Mouse (Mus musculus): ENCODE data around the gene Agtrap.

The Agtrap gene

DNA sequence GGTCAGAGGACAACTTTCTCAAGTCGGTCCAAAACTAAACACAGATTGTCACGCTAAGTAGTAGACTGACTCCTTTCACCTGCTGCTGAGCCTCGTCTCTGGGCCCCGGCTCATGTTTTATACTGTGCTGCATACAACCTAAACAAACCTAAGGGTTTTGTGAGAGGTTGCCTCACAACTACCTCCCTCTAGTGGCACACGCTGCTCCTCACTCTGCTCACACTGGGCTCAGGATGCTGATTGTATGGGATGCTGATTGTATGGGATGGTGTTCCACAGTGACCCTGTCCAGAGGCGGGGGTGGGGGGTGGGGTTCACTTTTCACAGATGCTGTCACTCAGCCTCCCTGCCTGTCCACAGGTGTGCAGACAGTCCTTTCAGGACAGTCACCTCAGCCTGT, 8.6 kb downstream of the Agtrap start:
- no peak for DNase-seq (ENCODE audit: low spot score in 2 of 2)

DNA sequence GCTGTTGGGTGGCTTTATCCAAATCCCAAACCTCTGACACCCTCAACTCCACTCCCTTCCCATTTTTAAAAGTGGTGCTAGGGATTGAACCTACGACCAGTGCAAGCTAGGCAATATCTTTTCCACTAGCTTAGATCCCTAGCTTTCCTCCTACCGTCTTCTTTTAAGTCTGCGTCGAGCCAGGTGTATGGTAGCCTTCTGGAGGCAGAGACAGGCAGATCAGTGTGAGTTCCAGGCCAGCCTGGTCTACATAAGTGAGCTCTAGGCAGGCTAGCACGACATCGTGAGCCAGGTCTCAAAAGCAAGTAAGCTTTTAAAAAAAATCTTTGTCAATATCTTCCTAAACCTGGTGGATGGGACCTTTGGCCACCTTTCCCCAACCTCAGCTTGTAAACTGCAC, 11.9 kb downstream of the Agtrap start:
- no peak for DNase-seq (ENCODE audit: low spot score in 2 of 2)

DNA sequence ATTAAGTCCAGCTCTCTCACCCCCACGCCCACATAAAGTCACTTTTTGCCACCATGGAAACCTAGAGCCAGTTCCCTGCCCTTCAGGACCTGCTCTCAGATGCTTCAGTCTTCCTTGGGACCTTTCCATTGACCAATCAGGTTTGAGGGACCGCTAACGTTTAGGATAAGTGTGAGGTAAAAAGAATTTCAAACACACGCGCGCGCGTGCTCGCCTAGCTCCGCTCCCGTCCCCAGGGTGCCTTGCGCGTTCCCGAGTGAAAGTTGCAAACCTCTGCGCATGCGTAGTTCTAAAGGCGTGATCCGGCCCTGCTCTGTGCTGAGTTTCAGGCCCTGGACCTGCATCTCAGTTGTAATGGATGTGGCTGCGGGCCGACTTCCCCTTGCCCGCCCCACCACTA, 12.6 kb downstream of the Agtrap start:
- peak; percentile 34 to 46 for DNase-seq (ENCODE audit: low spot score in 2 of 2)

DNA sequence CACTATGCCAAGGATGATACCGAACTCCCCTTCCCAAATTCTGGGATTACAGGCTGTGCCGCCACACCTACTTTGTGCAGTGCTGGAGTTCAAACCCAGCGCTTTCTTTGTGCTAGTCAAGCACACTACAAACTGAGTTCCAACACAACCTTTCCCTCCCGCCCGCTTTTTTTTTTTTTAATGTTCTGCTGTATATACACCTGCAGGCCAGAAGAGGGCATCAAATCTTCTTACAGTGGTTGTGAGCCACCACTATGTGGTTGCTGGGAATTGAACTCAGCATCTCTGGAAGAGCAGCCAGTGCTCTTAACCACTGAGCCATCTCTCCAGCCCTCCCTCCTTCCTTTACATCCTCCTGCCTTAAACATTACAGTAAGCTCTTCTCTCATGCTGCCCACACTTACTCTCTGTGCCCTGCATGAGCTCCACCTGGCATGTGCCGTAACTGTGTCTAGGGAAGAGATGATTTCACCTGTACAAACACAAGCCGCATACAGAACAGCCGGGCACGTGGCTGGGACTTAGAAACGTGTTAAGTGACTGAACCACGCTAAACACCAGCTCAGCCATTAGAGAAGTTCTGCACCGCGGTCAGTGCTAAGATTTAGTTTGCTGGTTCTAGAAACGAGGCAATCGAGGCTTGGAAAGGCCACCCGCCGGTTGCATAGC, 13.2 kb downstream of the Agtrap start:
- DNase-seq (ENCODE audit: low spot score in 2 of 2) = no peak

DNA sequence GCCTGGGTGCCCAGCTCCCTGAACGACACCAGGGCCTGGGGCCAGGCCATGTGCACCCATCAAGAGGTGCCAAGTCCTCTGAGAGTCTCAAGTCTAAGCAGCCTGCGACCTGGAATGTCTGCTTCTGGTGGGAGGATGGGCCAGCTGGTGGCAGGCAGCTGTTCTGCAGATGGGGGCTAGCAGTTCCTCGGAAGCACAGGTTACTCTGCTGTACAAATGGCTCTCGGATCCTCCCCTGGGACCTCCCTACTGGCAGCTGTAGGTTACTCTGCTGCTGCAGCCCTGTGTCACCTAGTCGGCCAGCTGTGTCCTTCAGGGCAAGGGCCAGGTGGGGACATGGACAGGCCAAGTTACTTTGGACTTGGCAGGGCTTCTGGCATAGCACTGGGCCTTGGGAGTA, 16.3 kb downstream of the Agtrap start:
- DNase-seq (ENCODE audit: low spot score in 2 of 2) = no peak

DNA sequence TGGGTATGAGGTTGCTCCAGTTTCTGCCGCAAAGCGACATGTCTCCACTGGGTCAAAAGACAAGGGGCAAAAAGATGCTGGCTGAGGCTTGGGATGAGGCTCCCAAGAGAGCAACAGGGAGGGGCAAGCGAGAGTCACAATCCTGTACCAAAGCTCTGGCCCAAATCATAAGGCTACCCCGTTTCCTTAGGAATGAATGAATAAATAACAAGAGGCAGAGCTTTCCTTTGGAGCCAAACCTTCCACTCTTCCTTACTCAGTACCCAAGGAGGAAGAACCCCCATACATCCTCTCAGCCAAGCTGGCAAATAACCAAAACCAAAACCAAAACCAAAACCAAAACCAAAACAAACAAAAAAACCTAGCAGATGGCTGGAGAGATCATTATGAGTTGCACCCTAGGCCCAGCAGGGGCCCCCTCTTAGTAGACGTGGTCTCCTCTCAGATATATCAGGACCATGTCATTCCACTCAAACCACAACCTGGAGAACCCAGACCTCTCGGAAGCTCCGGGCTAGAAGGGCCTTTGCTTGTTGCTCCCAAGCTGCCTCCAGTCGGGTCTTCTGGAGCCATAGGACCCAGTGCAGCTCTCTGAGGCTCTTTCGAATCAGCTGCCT, 18.1 kb downstream of the Agtrap start:
- DNase-seq (ENCODE audit: low spot score in 2 of 2) = no peak

DNA sequence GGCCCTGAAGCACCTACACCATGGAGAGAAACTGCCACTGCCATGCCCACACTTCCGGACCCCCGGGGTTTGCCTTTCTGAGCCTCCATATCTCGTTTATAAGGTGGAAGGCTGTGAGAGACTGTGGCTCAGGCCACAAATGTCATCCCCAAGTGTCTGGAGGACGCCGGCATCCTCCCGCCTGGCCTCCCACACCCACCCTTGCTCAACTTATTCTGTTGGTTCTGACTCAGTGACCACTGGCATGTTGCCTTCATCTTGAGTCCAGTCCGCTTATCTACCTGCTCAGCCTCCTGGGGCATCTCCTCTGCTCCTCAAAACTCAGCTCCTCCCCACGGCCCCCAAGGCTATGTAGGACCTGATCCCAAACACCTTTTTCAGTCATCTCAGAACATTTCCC, 20.5 kb downstream of the Agtrap start:
- no peak for DNase-seq (ENCODE audit: low spot score in 2 of 2)

DNA sequence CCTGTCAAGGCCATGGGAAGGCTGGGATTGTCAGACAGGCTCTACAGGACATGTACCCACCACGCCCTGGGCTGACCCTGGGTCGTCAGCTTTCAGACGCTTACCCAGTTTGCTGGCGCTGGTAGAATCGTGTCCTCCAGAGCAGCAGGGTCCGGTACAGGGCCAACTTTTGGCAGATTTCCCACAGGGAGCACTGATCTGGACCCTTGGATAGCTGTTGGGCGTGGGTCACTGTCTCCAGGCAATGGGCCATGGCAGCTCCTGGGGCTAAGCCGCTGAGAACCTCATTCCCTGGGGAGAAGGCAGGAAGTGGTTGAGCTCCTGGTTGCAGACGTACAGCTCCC, 21.5 kb downstream of the Agtrap start:
- no peak for DNase-seq (ENCODE audit: low spot score in 2 of 2)

DNA sequence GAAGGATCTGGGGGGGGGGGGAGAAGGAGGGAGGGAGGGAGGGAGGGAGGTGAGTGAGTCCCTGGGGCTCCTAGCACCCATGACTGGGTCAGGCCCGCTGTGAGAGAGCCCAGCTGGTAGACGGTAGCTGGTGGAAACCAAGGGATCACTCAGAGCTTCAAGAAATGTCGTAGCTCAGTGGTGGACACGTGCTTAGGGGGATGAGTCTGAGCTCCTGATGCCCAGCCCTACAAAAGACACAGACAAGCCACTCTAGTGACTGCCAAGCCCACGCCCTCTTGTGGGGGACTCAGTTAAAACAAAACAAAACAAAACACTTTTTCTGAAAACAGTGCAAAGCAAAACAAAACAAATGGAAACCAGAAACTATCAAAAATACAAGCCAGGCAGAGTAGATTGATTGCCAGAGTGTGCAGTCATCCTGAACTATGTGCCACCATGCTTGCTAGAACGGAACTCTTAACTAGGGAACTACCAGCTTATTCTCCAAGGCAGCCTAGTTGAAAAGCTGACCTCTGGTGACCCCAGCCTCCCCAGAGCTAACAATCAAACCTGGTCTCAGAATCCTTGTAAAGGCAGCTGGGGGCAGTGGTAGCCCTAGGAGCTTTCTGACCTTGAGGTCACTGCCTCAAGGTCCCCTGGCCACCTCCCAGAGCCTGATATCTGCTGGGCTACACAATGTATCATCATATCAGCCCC, 22.0 kb downstream of the Agtrap start:
- DNase-seq (ENCODE audit: low spot score in 2 of 2) = no peak

DNA sequence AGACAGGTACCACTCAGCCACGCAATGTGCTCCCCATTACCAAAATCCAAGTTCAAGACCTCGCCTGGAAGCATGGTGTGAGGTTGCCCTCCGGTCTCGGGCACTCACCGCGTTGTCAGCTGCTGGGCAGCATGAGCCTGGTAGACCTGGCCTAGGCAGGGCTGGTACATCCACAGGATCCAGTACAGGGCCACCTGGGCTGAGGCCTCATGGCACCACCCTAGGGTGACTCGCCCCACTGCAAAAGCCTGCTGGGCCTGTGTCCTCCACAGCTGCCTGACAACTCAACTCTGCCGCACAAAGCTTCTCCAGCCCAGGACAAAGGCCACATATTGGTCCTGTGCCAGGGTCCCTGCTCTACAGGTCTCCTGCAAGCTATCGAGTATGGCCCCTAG, 26.7 kb downstream of the Agtrap start:
- no peak for DNase-seq (ENCODE audit: low spot score in 2 of 2)

DNA sequence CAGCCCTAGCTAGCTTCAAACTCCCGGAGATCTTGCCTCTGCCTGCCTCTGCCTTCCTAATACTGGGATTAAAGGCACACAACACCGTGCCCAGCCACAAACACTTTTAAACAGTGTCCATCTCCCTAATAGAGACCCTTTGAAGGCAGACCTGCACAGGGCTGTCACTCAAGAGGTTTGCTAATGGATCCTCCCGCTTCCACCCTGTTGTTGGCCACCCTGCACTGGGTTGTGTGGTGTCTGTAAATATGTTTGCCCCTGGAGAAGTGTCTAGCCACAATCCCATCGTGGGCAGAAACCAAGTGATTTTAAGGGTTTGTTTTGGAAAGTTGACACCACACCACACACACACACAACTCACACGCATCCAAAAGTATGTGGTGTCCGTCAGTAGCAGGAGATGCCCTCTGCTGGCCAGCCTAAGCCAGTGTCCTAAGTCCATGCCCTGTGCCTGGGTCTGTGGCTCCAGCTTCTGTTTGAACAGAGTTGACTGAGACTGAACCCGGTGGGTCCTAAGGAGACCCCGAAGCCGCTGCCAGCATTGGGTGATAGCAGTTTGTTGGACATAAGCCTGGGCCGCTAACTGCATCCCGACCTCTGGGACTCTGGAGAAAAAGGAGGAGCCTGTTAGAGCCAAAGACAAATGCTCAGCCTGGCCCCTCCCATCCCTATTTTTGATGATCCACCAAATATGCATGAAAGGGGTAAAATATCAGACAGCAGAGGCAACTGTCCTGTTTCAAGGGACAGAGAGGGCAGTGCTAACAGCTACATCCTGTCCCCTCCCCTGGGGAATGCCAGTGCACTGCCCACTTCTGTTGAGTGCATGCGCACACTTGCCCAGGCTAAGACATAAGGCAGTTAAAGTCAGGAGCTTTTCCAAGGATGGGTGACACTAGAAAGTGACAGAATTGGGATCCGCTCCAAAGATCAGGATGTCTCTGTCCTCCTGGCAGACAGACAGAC, 27.4 kb downstream of the Agtrap start:
- no peak for DNase-seq (ENCODE audit: low spot score in 2 of 2)

DNA sequence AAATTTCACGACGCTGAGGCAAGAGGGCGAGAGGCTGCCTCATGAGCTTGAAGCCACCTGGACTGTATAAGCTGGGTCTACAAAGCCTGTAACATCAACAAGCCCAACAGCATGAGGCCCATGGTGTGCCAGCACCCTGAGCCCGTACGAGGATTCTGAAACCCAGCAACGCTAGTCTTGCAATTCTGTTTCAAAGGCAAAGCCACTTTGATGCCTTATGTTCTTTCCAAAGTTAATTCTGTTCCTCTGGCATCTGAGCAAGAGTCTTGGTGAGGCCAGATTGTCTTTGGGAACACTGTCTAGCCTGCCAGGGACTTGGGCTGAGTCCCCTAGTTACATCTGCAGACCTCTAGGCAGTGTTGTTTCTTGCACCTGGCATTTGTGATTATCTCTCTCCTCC, 28.8 kb downstream of the Agtrap start:
- DNase-seq (ENCODE audit: low spot score in 2 of 2) = no peak

DNA sequence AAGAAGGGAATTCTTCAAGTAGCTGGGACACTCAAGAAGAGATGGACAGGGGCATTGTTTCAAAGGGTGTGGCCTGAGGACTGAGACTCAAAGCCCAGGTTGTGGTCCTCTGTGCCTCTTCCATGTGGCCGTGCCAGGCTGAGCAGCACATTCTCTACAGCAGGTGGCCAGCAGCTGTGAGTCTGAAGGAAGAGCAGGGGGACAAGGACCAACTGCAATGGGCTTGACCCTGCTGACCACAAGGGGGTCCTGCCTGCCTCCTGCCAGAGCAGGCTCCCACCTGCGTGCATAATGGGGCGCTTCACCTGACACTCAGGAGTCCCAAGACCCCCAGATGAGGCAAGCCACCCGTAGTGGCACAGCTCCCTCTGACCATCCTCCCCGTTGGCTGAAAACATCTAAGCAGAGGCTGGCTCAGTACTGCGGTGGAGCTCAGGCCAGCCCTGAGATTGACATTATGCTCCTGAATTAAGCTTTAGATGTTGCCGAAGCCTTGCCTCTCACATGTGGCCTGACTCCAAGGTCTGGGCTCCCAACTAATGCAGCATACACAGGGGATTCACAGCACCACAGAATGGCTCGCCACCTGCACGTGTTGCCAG, 29.5 kb downstream of the Agtrap start:
- DNase-seq (ENCODE audit: low spot score in 2 of 2) = no peak

DNA sequence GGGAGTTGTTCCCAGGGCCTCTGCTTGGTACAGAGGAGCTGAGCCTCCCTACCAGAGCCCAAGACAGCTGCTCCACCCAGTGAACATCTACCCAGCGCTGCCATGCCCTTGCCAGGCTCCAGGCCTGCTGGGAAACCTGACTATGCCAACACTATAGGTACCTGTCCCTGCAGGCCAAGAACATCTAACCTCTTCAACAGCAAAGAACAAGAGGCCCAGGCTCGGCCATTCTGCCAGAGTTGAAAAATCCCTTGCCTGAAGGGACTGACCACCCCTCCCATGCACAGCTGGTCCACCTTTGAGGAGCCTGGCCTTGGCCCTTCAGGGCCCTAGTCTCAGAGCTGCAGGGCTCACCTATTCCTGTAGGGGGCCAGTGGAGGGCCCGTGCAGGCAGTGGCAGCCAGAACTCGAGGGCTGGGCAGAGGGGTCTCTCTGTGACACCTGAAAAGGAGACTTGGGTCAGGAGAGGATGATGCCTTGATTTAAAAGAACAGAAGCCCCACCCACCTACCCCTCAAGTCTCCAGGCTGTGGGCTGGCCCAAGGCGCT, 30.1 kb downstream of the Agtrap start:
- no peak for DNase-seq (ENCODE audit: low spot score in 2 of 2)

DNA sequence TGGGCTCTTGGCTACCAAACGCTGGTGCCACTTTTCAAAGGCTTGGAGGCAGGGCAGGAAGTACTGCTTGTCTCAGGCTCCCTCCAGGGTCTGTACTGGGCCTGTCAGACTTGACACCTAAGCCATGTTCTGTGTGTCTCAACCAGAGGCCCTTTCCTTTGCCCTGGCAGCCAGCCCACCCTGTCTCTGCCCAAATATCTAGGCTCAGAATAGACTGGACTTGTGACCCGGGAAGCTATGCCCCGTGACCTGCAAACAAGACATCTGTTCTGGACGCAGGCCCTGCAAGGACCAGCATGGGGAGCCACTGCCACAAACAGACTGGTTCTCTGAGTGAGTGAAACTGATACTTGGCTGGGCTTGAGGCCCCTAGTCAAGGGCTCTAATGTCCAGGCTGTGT, 31.0 kb downstream of the Agtrap start:
- DNase-seq (ENCODE audit: low spot score in 2 of 2) = no peak

DNA sequence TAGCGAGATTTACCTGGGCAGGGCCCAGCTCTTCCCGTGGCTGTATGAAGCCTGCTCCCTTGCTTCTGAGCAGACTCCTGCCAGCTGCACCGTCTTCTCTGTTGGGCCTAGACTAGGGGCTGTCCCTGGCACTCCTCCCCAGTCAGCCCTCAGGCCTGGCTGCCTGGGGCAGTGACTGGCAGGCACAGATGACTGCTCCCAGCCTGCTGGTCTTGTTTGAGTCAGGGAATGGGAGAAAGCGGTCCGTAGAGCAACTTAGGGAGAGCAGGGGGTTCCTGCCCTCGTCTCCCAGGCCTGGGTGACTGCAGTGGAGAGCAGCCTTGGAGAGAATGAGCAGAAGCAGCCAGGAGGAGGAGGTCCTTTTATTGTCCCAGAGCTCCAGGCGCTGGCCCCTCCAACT, 31.6 kb downstream of the Agtrap start:
- no peak for DNase-seq (ENCODE audit: low spot score in 2 of 2)

DNA sequence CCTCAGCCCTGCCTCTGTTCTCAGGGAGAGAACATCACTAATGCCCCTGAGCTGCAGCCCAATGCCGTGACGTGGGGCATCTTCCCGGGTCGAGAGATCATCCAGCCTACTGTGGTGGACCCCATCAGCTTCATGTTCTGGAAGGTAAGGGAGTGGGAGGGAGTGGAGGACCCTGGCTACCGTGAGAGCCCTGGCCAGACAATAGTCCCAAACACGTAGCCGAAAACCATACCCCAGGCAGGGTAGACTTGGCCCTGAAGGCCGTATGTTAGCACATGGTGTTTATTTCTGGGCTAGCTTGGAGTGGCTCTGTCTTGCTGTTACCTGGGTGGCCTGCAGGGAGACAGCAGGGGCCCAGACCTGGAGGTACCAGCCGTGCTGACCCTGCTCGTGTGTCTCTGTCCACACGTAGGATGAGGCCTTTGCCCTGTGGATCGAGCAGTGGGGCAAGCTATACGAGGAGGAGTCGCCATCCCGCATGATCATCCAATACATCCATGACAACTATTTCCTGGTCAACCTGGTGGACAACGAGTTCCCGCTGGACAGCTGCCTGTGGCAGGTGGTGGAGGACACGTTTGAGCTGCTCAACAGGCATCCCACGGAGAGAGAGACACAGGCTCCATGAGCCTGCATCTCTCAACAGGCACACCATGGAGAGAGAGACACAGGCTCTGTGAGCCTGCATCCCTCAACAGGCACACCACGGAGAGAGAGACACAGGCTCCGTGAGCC, 32.7 kb downstream of the Agtrap start:
- DNase-seq (ENCODE audit: low spot score in 2 of 2) = no peak

DNA sequence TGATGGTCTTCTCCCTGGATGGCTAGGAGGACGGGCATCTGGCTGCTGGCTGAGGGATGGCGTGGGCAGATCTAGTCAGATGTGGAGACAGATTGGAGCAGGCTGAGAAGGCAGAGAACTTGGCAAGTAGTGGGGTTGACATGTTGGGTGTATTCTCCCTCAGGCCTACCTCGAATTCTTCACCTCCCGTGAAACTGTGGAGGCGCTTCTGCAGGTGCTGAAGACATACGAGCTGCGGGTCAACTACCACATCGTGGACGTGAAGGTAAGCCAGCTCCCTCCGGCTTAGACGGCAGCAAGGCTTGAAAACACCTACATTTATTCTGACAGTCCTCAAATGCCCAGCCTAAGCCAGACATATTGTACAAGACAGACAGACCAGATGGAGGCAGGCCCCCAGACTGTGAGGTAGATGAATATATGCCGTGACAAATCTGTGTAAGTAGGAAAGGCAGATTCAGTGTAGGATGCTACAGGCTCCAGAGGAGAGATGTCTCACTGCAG, 34.4 kb downstream of the Agtrap start:
- peak; percentile 35 to 55 for DNase-seq (ENCODE audit: low spot score in 2 of 2)

DNA sequence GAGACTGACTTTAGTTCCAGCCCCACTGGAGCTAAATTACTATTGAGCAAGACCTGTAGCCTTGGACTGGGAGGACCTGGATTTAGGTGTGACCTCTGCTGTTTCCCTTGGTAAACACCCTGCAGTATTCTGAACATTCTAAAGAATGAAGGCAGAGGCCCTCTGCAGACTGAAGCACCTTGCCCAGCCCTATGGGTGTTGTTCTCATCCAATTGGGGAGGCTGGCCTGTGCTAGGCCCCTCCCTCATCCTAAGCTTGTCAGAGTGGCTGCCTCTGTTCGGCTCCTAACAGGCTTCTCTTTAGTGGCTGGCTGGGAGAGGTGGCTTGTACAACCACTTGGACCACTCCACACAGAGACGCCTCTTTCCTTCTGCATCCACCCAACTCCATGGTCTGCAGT, 34.9 kb downstream of the Agtrap start:
- DNase-seq (ENCODE audit: low spot score in 2 of 2) = no peak

DNA sequence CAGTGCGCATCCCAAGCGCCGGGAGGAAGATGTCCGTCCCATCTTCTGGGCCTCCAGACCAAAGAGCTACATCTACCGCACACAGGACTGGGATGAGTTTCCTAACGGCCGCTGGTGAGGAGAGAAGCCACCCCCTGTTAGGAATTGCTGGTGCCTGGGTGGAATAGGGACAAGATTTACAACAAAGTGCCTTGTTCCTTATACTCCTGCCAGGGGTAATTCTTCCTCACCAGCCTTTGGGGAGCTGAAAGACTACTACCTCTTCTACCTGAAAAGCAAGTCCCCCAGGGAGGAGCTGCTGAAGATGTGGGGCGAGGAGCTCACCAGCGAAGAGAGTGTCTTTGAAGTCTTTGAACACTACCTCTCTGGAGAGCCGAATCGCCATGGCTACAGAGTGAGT, 35.9 kb downstream of the Agtrap start:
- DNase-seq (ENCODE audit: low spot score in 2 of 2) = no peak
